Mouse (Mus musculus) E14TG2a.4 (cell line): ENCODE data around the gene Nupl2.

Experiments
- H3K27me3 ChIP-seq: 2 replicates; pipeline ENCODE4 v1.6.1; 2014; ENCODE audit warnings: low read length, control low read depth; ENCODE audit not compliant: insufficient read depth
- H3K36me3 ChIP-seq: 2 replicates; pipeline ENCODE4 v1.6.1; 2014; ENCODE audit warnings: low read length, control low read depth; ENCODE audit not compliant: insufficient read depth
- H3K4me1 ChIP-seq: replicated peaks from 2 replicates; pipeline ENCODE4 v1.6.1; 2014; ENCODE audit warnings: low read depth, low read length, control low read depth
- H3K4me3 ChIP-seq: replicated peaks from 2 replicates; pipeline ENCODE4 v1.5.1; 2014; ENCODE audit warnings: mild to moderate bottlenecking, low read length
- H3K9me3 ChIP-seq: 2 replicates; pipeline ENCODE4 v1.6.1; 2014; ENCODE audit warnings: low read length, control low read depth
- CTCF ChIP-seq: conservative IDR thresholded peaks from 2 replicates; pipeline ENCODE4 v1.5.1; 2014; ENCODE audit warnings: low read length
- NANOG ChIP-seq: IDR thresholded peaks from 2 replicates; pipeline ENCODE4 v1.6.1; 2014; ENCODE audit warnings: borderline replicate concordance, low read length, mixed read lengths
- POU5F1 ChIP-seq: IDR thresholded peaks from 2 replicates; pipeline ENCODE4 v1.6.1; 2014; ENCODE audit warnings: low read length, borderline replicate concordance

Gene Nupl2

DNA sequence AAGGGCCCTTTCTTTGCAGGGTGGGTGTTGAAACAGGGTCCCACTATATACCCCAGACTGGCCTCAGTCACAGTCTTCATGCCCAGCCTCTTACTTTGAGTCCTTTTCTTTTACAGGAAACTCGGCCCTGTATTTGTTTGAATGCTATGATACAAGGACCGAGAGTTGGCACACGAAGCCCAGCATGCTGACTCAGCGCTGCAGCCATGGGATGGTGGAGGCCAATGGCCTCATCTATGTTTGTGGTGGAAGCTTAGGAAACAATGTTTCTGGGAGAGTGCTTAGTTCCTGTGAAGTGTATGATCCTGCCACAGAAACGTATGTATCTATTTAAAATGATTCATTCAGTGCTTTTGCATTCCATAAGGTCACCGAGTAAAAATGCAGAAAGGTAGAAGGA, 8.0 kb upstream of the Nupl2 start:
- no peak for TF ChIP-seq NANOG
- no peak for TF ChIP-seq POU5F1
- no peak for TF ChIP-seq CTCF
- Histone ChIP-seq H3K27me3 (no peaks in the 10 kb centered on the region), H3K9me3 (no peaks in the 10 kb centered on the region), H3K4me3 (no peak overlapping the region), H3K4me1 (no peaks in the 10 kb centered on the region), H3K36me3 (peaks cover 60% of the 10 kb centered on the region)

DNA sequence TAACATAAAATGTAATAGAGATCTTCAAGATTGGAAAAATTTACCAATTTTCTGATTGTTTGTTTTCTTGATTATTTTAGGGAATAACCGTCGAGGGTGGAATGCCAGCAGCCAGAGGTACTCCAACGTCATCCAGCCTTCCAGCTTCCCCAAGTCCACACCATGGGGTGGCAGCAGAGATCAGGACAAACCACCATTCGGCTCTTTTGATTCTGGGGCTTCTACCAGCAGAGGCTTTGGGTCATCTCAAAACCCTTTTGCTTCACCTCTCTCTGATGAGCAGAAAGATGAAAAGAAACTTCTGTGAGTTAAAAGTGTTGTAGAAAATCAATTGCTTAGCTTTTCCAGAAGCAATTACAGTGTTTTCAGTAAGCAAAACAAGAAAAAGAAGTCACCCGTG, 2.5 kb downstream of the Nupl2 start:
- TF ChIP-seq POU5F1 (no peak), NANOG (no peak), CTCF (peak; percentile 28)
- Histone ChIP-seq H3K36me3 (peaks cover 33% of the 10 kb centered on the region), H3K4me1 (peaks cover 64% of the 10 kb centered on the region), H3K4me3 (no peak overlapping the region), H3K27me3 (no peaks in the 10 kb centered on the region), H3K9me3 (no peaks in the 10 kb centered on the region)

DNA sequence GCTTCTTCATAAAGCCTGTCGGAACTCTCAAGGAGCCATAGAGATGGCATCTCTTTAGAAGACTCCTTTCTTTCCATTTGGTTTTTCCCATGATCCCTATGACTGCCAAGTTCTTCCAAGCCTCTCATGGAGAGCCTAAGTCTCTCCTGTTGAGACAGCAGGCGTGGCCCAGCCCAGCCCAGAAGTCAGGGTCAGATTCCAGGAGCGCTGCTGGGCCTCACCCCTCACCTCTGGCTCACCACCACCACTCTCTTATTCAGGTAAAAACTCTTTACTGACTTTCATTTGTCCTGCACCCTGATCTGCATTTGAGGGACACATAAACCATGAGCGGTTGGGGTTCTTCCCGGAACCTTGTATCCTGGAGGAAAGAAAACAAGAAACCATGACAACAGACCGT, 5.1 kb downstream of the Nupl2 start:
- Histone ChIP-seq H3K4me3 (peak overlapping the region; percentile 60), H3K4me1 (peaks cover 76% of the 10 kb centered on the region), H3K36me3 (peaks cover 33% of the 10 kb centered on the region), H3K9me3 (no peaks in the 10 kb centered on the region), H3K27me3 (no peaks in the 10 kb centered on the region)
- no peak for TF ChIP-seq CTCF
- TF ChIP-seq POU5F1 = no peak
- peak; percentile 49; the same call in 1 of the 2 replicates for TF ChIP-seq NANOG

DNA sequence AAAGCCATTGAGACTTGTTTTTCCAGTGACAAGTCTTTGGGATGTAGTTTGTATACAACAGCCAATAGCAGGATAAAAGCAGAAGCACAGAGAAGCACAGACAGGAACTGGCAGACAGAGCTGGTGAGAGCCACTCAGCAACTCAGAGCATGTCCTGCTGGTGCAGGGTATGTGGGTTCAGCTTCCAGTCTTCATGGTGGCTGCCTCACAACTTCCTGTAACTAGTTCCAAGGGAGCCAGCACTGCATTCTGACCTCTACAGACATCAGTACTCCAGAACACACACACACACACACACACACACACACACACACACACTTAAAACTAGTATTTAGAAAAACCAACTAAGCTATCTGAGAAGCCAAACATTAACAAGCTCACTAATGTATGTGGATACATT, 7.3 kb downstream of the Nupl2 start:
- Histone ChIP-seq H3K9me3 (no peaks in the 10 kb centered on the region), H3K27me3 (no peaks in the 10 kb centered on the region), H3K4me3 (0 out of 2 replicates have a peak overlapping the region, but pooled peaks have one; percentile 29), H3K4me1 (peaks cover 87% of the 10 kb centered on the region), H3K36me3 (peaks cover 51% of the 10 kb centered on the region)
- TF ChIP-seq POU5F1 (no peak), CTCF (no peak), NANOG (no peak)

DNA sequence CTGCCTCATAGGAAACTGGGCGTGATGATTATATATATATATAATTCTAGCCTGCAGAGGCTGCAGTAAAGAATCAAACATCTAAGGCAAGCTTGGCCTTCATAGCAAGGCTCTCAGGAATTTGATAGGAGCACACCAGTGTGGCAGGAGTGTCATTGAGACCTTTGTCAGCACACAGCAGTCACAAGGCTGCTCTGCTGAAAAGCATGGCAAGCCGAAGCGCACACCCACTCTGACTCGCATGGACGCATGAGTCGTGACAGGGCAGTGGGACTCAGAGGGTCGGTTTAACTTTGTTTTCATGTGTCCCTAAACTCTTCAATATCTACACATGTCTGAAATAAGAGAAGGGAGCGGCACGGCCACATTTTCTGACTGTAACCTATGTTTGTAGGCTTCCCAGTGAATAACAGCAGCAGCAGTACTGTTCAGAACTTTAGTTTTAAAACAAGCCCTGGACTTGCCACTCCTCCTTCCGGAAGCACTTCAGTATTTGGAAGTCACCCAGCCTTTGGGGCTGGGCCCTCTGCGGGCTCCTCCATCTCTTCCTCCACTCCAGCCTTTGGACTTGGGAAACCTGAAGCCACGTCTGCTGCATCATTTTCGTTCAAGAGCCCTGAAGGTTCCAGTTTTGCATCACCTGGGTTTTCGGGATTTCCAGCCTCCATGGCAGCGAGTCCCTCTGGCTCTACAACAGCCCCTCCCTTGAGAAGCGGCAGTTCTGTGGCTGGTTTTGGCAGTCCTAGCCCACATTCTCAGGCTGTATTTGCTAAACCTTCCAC, 16.9 kb downstream of the Nupl2 start:
- peaks cover 1% of the 10 kb centered on the region for H3K9me3 ChIP-seq
- no peaks in the 10 kb centered on the region for H3K27me3 ChIP-seq
- H3K36me3 ChIP-seq = peaks cover 61% of the 10 kb centered on the region
- TF ChIP-seq POU5F1 (no peak), NANOG (no peak), CTCF (no peak)
- peaks cover 55% of the 10 kb centered on the region for H3K4me1 ChIP-seq
- peak overlapping the region; percentile 61 for H3K4me3 ChIP-seq

DNA sequence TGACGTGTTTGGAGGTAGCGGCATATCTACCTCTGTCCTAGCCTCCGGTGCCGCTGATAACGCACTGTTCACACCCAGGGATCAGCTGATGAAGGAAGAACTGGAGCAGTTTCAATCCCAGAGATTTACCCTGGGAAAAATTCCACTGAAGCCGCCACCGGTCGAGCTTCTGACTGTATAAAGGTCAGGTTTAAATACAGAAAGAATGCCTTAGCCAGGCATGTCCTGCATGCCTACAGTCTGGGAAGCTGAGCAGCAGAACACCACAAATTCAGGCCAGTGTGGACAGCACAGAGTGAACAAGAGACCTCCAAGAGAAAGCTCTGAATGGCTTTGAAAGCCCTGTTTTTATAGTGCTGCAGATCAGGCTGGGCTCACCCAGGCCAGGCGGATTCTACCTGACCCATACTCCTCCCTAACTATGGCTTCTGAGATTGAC, 17.6 kb downstream of the Nupl2 start:
- peaks cover 49% of the 10 kb centered on the region for H3K4me1 ChIP-seq
- TF ChIP-seq POU5F1 (no peak), CTCF (no peak)
- H3K36me3 ChIP-seq = peaks cover 55% of the 10 kb centered on the region
- H3K9me3 ChIP-seq = peaks cover 7% of the 10 kb centered on the region
- H3K4me3 ChIP-seq = peak overlapping the region; percentile 61
- H3K27me3 ChIP-seq = no peaks in the 10 kb centered on the region

DNA sequence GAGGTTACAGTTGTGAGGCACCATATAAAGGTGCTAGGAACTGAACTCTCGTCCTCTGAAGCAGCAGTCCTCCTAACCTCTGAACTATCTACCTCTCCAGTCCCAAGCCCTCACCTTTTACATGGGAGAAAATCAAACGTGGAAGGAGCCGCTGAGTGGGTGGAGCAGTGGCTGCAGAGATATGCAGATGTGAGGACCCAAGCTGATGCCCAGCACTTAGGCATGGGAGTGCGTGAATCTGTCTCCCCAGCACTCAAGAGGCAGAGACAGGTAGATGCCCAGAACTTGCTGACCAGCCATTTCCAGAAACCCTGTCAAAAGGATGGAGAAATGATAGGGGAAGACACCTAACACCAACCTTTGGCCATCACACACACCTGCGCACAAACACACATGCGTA, 18.3 kb downstream of the Nupl2 start:
- H3K36me3 ChIP-seq = peaks cover 47% of the 10 kb centered on the region
- peaks cover 10% of the 10 kb centered on the region for H3K9me3 ChIP-seq
- H3K4me3 ChIP-seq = no peak overlapping the region
- H3K27me3 ChIP-seq = no peaks in the 10 kb centered on the region
- H3K4me1 ChIP-seq = peaks cover 49% of the 10 kb centered on the region
- TF ChIP-seq CTCF (no peak), POU5F1 (no peak), NANOG (no peak)

DNA sequence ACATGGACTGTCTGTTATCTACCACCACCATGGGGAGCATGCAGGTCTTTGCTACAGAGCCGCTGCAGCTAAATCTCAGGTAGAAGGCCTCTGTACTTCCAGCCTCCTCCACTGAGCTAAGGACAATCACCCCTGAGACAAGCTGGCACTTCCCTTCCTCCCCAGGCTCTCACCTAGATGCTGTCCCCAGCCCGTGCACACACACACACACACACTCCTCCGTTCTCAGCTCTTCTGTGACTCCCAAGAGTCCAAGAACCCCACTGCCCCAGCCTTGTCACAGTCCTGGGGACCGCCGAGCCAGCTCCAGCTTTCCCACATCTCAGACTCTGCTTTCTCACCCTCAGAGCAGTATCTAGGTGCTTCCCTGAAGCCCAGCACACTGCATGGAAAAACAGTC, 19.2 kb downstream of the Nupl2 start:
- Histone ChIP-seq H3K4me3 (no peak overlapping the region), H3K4me1 (peaks cover 49% of the 10 kb centered on the region), H3K27me3 (no peaks in the 10 kb centered on the region), H3K36me3 (peaks cover 44% of the 10 kb centered on the region), H3K9me3 (peaks cover 10% of the 10 kb centered on the region)
- TF ChIP-seq POU5F1 (no peak), CTCF (no peak), NANOG (no peak)

DNA sequence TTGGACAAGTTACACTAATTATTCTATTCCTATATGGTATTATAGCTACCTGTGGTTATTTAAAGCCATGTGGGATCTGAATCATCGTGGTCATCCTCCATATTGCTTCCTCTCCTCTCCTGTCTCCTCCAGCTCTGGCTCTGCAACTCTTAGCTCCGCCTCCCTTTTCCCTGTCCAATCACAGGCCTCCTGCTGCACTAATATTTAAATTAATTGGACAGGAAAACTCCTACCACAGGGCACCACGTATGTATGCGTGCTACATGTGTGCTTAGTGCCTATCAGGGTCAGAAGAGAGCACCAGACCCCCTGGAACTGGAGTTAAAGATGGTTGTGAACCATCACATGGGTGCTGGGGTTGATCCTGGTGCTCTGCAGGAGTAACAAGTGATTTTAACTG, 23.7 kb downstream of the Nupl2 start:
- peaks cover 10% of the 10 kb centered on the region for H3K9me3 ChIP-seq
- H3K4me1 ChIP-seq = peaks cover 20% of the 10 kb centered on the region
- H3K36me3 ChIP-seq = peaks cover 9% of the 10 kb centered on the region
- H3K27me3 ChIP-seq = no peaks in the 10 kb centered on the region
- no peak for TF ChIP-seq POU5F1
- no peak for TF ChIP-seq NANOG
- no peak for TF ChIP-seq CTCF
- 0 out of 2 replicates have a peak overlapping the region, but pooled peaks have one; percentile 4 for H3K4me3 ChIP-seq
